Mouse (Mus musculus): ENCODE measurements around the gene Srpk3. TPM values are rescaled to one million over a fixed set of nuclear protein-coding genes. Genes with fewer than 3 reads are reported as not detected.

The Srpk3 gene
- polyA plus RNA-seq, 1 experiment = 4.0 TPM

DNA sequence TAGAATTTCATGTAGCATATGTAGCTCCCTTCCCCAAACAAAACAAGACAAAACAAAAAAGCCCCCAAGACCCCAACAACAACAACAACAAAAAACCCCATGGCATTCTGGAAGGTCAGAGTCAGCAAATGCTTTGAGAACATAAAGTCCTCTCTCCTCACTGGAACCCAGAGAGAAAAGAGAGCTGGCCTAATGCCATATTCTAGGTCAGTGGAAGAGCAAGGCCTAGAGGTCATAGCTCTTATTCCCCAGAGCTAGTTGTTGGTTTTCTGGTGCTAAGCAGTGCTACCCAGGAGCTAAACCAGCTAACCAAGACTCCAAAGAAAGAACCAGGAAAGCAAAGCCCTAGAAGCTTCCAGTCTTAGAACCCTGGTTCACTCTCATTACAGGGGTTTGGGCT lies 11.5 kb downstream of the Srpk3 start:
- Histone ChIP-seq H3K27ac (ENCODE audit: insufficient read depth, low read depth, low read length) (peak overlapping the region; percentile 84), H3K4me3 (ENCODE audit: insufficient read depth, low read depth, low read length) (peak overlapping the region; percentile 62), H3K27me3 (replicated peaks; ENCODE audit: control insufficient read depth, insufficient read depth, low read length) (no peaks in the 10 kb centered on the region), H3K4me1 (ENCODE audit: control insufficient read depth, insufficient read depth, low read length) (peaks cover 8% of the 10 kb centered on the region; the same call in 1 of the 2 replicates), H3K36me3 (ENCODE audit: control insufficient read depth, insufficient read depth, low read length) (no peaks in the 10 kb centered on the region; the same call in 1 of the 2 replicates)
- peak; percentile 58 for DNase-seq
- TF ChIP-seq CTCF (conservative IDR thresholded peaks at IDR 0.05; ENCODE audit: insufficient read depth, insufficient read length, low read depth, low read length) = no peak
- TF ChIP-seq POLR2A (IDR thresholded peaks at IDR 0.05; ENCODE audit: low read depth, low read length) = no peak

DNA sequence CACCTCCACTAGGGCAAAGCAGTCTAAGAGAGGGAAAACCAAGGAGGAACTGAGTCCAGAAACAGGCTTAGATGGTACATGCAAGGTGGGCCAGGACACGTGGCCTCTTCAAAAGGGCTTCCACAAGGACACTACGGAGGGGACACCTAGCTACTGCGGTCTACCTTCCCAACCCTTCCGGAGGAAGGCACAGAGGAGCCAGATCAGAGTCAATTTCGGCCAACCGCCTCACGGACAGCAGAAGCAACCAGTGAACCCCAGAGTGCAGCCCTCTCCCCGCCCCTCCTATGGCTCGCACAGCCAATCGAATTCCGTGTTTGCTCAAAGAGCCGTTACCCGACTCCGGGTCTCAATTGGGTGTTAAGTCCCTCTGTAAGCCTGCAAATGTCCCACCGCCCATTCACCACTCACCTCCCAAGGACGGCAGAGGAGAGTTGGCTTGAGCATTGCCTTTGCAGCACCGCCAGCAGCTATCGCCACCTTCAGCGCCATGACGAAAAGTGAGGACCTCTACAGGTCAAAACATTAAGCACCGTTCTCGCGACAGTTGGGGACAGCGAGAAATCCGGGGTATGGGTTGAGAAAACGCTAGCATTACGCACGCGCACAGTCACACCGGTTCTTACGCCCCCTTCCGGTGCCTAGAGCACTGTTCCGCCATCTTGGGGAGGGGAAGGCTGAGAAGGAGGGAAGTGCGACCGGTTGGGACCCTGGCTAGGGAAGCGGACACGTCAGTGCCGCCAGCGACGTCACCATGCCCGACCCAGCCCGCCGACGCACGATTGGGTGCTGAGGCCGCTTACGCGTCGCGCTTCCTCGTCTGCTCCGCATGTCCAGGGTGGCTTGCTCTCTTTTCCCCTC lies 12.4 kb downstream of the Srpk3 start, which contains the start of the genes Idh3g and Ssr4:
TSS of gene Idh3g (minus strand) at position 534 of the 861 bp plus-strand sequence.
TSS of gene Ssr4 (plus strand) at position 665 of the 861 bp plus-strand sequence.
- H3K4me1 ChIP-seq (ENCODE audit: control insufficient read depth, insufficient read depth, low read length) = peaks cover 8% of the 10 kb centered on the region; the same call in 1 of the 2 replicates
- no peaks in the 10 kb centered on the region; the same call in 1 of the 2 replicates for H3K36me3 ChIP-seq (ENCODE audit: control insufficient read depth, insufficient read depth, low read length)
- no peaks in the 10 kb centered on the region for H3K27me3 ChIP-seq (replicated peaks; ENCODE audit: control insufficient read depth, insufficient read depth, low read length)
- WGBS = under 1% methylated on average over 34 of the region's 52 CpGs
- TF ChIP-seq CTCF (conservative IDR thresholded peaks at IDR 0.05; ENCODE audit: insufficient read depth, insufficient read length, low read depth, low read length) = no peak
- no peak for TF ChIP-seq POLR2A (IDR thresholded peaks at IDR 0.05; ENCODE audit: low read depth, low read length)
- H3K27ac ChIP-seq (ENCODE audit: insufficient read depth, low read depth, low read length) = peak within 1 kb of the TSS; percentile 84
- peak within 1 kb of the TSS; percentile 62 for H3K4me3 ChIP-seq (ENCODE audit: insufficient read depth, low read depth, low read length)
- peak; percentile 97 for DNase-seq

DNA sequence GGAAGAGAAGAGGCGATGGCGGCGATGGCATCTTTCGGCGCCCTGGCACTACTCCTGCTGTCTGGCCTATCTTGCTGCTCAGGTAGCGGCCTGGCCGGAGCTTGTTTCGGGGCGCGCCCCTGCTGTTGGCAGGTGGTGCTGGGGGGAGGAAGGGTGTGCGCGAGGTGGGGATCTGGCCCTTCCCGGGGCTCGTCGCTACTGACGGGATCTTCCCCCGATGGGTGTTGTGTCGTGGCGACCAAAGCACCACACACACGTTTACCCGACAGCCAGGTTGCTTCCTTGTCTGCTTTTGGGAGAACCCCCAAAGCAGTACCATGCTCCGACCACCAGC lies 13.0 kb downstream of the Srpk3 start:
- Histone ChIP-seq H3K27me3 (replicated peaks; ENCODE audit: control insufficient read depth, insufficient read depth, low read length) (no peaks in the 10 kb centered on the region), H3K4me1 (ENCODE audit: control insufficient read depth, insufficient read depth, low read length) (peaks cover 8% of the 10 kb centered on the region; the same call in 1 of the 2 replicates), H3K4me3 (ENCODE audit: insufficient read depth, low read depth, low read length) (peak overlapping the region; percentile 62), H3K27ac (ENCODE audit: insufficient read depth, low read depth, low read length) (peak overlapping the region; percentile 69), H3K36me3 (ENCODE audit: control insufficient read depth, insufficient read depth, low read length) (no peaks in the 10 kb centered on the region; the same call in 1 of the 2 replicates)
- TF ChIP-seq POLR2A (IDR thresholded peaks at IDR 0.05; ENCODE audit: low read depth, low read length) = no peak
- no peak for TF ChIP-seq CTCF (conservative IDR thresholded peaks at IDR 0.05; ENCODE audit: insufficient read depth, insufficient read length, low read depth, low read length)
- 0% methylated on average over 18 of the region's 22 CpGs for WGBS
- no peak for DNase-seq

DNA sequence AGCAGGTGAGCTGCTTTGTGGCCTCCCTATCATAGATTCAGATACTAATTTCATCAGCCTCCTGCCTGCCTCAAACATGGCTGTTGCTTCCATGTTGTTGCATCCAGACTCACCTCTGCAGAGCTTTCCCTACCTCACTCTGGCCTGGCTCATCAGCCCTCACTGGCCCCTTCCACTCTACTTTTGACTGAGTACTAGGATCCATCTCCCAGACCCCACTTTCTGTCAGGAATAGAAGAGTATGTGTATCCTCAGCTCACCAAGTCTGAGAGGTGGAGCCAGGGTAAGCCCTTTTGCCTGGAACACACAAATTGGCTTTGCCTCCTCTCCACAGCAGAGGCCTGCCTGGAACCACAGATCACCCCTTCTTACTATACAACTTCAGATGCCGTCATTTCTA lies 14.3 kb downstream of the Srpk3 start:
- Histone ChIP-seq H3K4me3 (ENCODE audit: insufficient read depth, low read depth, low read length) (no peak overlapping the region), H3K4me1 (ENCODE audit: control insufficient read depth, insufficient read depth, low read length) (peaks cover 8% of the 10 kb centered on the region; the same call in 1 of the 2 replicates), H3K36me3 (ENCODE audit: control insufficient read depth, insufficient read depth, low read length) (no peaks in the 10 kb centered on the region), H3K27ac (ENCODE audit: insufficient read depth, low read depth, low read length) (no peak overlapping the region), H3K27me3 (replicated peaks; ENCODE audit: control insufficient read depth, insufficient read depth, low read length) (no peaks in the 10 kb centered on the region)
- 85% methylated on average over 1 of the region's 1 CpGs for WGBS
- no peak for DNase-seq
- no peak for TF ChIP-seq CTCF (conservative IDR thresholded peaks at IDR 0.05; ENCODE audit: insufficient read depth, insufficient read length, low read depth, low read length)
- TF ChIP-seq POLR2A (IDR thresholded peaks at IDR 0.05; ENCODE audit: low read depth, low read length) = no peak

DNA sequence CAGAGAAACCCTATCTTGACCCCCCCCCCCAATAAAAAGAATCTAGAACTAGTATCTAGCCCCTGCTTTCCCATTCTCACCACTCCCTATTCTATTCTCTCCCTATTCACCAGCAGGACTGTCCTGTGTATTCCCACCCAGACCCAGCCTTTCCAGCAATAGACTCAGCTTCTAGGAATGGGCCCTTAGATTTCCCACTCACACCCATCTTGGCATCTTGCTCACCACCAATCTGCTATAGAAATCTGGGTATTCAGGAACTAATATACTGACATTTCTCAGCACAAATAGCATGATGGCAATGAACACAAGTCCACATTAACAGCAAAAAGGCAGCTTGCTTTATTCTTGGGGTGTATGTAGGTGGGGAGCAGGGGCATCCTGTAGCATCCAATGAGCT lies 18.8 kb downstream of the Srpk3 start:
- H3K4me3 ChIP-seq (ENCODE audit: insufficient read depth, low read depth, low read length) = no peak overlapping the region
- H3K36me3 ChIP-seq (ENCODE audit: control insufficient read depth, insufficient read depth, low read length) = no peaks in the 10 kb centered on the region
- no peaks in the 10 kb centered on the region for H3K4me1 ChIP-seq (ENCODE audit: control insufficient read depth, insufficient read depth, low read length)
- DNase-seq = no peak
- no peak overlapping the region for H3K27ac ChIP-seq (ENCODE audit: insufficient read depth, low read depth, low read length)
- TF ChIP-seq POLR2A (IDR thresholded peaks at IDR 0.05; ENCODE audit: low read depth, low read length) = no peak
- TF ChIP-seq CTCF (conservative IDR thresholded peaks at IDR 0.05; ENCODE audit: insufficient read depth, insufficient read length, low read depth, low read length) = no peak
- H3K27me3 ChIP-seq (replicated peaks; ENCODE audit: control insufficient read depth, insufficient read depth, low read length) = no peaks in the 10 kb centered on the region

DNA sequence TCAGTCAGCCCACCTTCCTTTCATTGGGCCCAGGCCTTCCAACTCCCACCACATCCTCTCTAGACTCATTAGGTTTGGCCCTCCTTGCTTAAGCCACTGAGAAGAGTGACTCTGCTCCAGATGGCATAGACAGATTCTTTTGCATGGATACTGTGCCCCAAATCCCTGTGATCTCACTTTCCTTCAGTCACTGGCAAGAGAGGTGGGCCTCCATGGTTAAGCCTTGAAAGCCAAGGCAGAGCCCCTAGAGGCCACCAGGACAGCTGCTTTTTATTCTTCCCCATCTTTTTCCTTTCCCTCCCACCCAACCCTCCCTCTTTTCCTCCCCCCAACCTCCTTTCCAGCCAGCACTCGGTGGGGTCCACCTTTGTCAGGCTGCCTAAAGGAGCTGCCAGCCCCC lies 19.3 kb downstream of the Srpk3 start:
- 25% methylated on average over 1 of the region's 1 CpGs for WGBS
- Histone ChIP-seq H3K36me3 (ENCODE audit: control insufficient read depth, insufficient read depth, low read length) (no peaks in the 10 kb centered on the region), H3K27ac (ENCODE audit: insufficient read depth, low read depth, low read length) (no peak overlapping the region), H3K4me3 (ENCODE audit: insufficient read depth, low read depth, low read length) (no peak overlapping the region), H3K4me1 (ENCODE audit: control insufficient read depth, insufficient read depth, low read length) (no peaks in the 10 kb centered on the region), H3K27me3 (replicated peaks; ENCODE audit: control insufficient read depth, insufficient read depth, low read length) (no peaks in the 10 kb centered on the region)
- TF ChIP-seq POLR2A (IDR thresholded peaks at IDR 0.05; ENCODE audit: low read depth, low read length) = no peak
- TF ChIP-seq CTCF (conservative IDR thresholded peaks at IDR 0.05; ENCODE audit: insufficient read depth, insufficient read length, low read depth, low read length) = no peak
- DNase-seq = no peak

DNA sequence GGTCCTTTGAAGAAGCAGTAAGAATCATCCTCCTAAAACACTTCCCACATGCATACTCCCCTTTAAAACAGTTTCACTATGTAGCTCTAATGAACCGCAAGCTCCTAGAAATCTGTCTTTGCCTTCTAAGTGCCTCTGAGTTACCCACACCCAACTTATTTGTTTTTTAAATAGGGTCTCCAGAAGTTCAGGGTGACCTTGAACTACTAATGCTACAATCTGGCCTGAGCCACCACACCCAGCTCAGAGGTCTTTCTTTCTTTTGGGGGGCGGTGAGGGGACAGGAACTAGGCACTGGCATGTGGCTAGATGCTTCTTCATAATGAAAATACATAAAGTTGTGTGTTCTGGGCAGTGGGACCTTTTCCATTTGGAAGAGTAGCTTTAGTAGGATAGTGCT lies 23.3 kb downstream of the Srpk3 start:
- DNase-seq = no peak
- H3K27me3 ChIP-seq (replicated peaks; ENCODE audit: control insufficient read depth, insufficient read depth, low read length) = no peaks in the 10 kb centered on the region
- no peaks in the 10 kb centered on the region for H3K4me1 ChIP-seq (ENCODE audit: control insufficient read depth, insufficient read depth, low read length)
- WGBS = 93% methylated on average over 2 of the region's 2 CpGs
- TF ChIP-seq POLR2A (IDR thresholded peaks at IDR 0.05; ENCODE audit: low read depth, low read length) (no peak), CTCF (conservative IDR thresholded peaks at IDR 0.05; ENCODE audit: insufficient read depth, insufficient read length, low read depth, low read length) (no peak)
- H3K36me3 ChIP-seq (ENCODE audit: control insufficient read depth, insufficient read depth, low read length) = no peaks in the 10 kb centered on the region
- H3K27ac ChIP-seq (ENCODE audit: insufficient read depth, low read depth, low read length) = no peak overlapping the region
- H3K4me3 ChIP-seq (ENCODE audit: insufficient read depth, low read depth, low read length) = no peak overlapping the region
